Mouse (Mus musculus) stomach, postnatal 0 days (tissue): ENCODE data around the gene Fignl2.

ENCODE experiments used
- CTCF ChIP-seq: IDR thresholded peaks from 2 replicates; pipeline ENCODE4 v1.5.1; 2016; ENCODE audit warnings: antibody characterized with exemption, low read depth, mild to moderate bottlenecking, moderate library complexity
- EP300 ChIP-seq: optimal IDR thresholded peaks from 2 replicates; pipeline ENCODE3; 2016; ENCODE audit warnings: antibody characterized with exemption

- TF ChIP-seq CTCF (no peak), EP300 (no peak)
Observed at GRCm38 (mm10) chr15:101059570-101060279, 18.6 kb downstream of the Fignl2 start.
